Mouse (Mus musculus) liver, postnatal 0 days (tissue): ENCODE data around the gene Gm17402.
A peak's percentile ranks its signal among the peaks of the same experiment; 100 is the strongest.

Experiments used
- CTCF ChIP-seq: sonication (generic); IDR thresholded peaks from 2 replicates; pipeline ENCODE4 v1.5.1; 2016; ENCODE audit warnings: antibody characterized with exemption, low read depth
- EP300 ChIP-seq: IDR thresholded peaks from 2 replicates; pipeline ENCODE4 v1.6.1; 2016; ENCODE audit warnings: antibody characterized with exemption, low read depth, mild to moderate bottlenecking

GRCm38 (mm10) chr3:67352128-67352762, 22.7 kb downstream of the Gm17402 start:
- TF ChIP-seq CTCF (peak; percentile 83), EP300 (no peak)
